Mouse (Mus musculus) heart, postnatal 0 days (tissue): ENCODE measurements around the gene 9030025P20Rik.
"Not testable (repeated sequence)": the region's sequence is repeated elsewhere in the genome, so short reads cannot be mapped to it uniquely, and the experiment has no call there.

ENCODE experiments used
- CTCF ChIP-seq: IDR thresholded peaks from 2 replicates; pipeline ENCODE4 v1.5.1; 2016; ENCODE audit warnings: antibody characterized with exemption, control low read depth, low read depth
- EP300 ChIP-seq: IDR thresholded peaks from 2 replicates; pipeline ENCODE4 v1.6.1; 2016; ENCODE audit warnings: antibody characterized with exemption, low read depth

DNA sequence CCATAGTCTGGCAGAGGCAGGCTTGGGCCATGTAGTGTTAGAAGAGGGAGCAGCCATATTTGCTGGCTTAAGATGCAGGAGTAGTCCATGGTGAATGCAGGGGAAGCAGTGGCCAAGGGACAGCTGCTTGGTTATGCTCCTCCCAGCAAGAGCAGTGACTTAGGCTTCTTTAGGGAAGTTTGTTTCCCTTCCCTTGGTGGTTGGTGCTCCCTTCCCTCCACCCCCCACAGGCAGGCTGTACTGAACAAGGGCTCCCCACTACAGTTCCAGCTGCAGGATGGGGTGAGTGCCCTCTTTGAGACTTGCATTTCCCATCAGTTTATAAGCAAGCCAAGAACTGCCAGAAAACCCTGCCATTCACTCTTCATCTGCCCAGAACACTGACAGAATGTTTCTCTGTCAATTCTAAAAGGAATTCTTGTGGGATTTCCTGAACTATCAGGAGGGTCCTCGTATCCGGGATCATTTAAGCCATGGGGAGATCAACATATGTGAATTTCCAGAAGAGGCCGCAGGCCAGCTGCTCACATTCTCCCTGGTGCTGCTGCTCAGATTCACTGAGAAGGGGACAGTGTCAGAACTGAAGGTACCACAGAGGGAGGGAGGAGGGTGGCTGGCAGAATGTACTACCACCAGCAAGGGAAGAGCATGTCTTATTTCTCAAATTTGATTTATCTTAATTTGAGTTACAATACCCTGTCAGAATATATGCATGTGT lies 43.4 kb downstream of the 9030025P20Rik start:
- not testable (repeated sequence) for TF ChIP-seq CTCF, EP300
